Mouse (Mus musculus): ENCODE data around the gene Asf1a. TPM values are rescaled to one million over a fixed set of nuclear protein-coding genes. Genes with fewer than 3 reads are reported as not detected.
"Not testable (repeated sequence)": the region's sequence is repeated elsewhere in the genome, so short reads cannot be mapped to it uniquely, and the experiment has no call there.

Gene Asf1a
- total RNA-seq, 1 experiment from 2014 or later = 24.3 TPM

DNA sequence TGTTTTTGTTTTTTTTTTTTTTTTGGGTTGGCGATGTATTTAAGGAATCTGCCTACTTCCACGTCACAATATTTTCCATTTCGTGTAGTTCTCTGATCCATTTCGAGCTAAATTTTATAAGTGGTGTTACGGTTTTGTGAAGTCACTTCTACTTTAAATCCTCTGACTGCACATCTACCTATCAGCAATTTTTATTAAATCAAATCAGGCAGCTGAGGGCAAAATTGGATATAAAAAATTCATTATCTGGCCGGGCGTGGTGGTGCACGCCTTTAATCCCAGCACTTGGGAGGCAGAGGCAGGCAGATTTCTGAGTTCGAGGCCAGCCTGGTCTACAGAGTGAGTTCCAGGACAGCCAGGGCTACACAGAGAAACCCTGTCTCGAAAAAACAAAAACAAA, 33.8 kb downstream of the Asf1a start, which contains the start of gene Mcm9:
Gene Mcm9, minus strand, starts transcription at position 101 of the 400 bp plus-strand sequence.
- not testable (repeated sequence) for ATAC-seq (replicated peaks; ENCODE audit: insufficient number of reproducible peaks, low FRiP score, low TSS enrichment, poor library complexity, severe bottlenecking)

DNA sequence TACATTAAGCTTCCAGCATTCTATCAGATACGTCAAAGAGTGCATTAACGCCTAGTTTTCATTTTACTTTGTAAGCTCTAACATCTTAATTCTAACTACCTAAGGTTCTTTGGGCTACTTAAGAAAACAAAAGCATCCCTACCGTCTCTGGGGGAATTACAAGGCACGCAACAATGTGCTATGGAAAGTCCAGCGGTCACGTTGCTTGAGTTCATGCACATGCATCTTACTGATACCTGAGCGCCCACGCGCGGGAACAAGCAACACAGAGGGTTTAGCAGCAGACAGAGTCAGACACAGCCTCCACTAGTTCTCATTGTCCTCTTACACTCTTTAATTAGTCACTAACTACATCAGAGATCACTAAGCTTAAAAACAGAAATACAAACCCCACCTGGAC, 37.6 kb downstream of the Asf1a start:
- ATAC-seq (replicated peaks; ENCODE audit: insufficient number of reproducible peaks, low FRiP score, low TSS enrichment, poor library complexity, severe bottlenecking) = no peak

DNA sequence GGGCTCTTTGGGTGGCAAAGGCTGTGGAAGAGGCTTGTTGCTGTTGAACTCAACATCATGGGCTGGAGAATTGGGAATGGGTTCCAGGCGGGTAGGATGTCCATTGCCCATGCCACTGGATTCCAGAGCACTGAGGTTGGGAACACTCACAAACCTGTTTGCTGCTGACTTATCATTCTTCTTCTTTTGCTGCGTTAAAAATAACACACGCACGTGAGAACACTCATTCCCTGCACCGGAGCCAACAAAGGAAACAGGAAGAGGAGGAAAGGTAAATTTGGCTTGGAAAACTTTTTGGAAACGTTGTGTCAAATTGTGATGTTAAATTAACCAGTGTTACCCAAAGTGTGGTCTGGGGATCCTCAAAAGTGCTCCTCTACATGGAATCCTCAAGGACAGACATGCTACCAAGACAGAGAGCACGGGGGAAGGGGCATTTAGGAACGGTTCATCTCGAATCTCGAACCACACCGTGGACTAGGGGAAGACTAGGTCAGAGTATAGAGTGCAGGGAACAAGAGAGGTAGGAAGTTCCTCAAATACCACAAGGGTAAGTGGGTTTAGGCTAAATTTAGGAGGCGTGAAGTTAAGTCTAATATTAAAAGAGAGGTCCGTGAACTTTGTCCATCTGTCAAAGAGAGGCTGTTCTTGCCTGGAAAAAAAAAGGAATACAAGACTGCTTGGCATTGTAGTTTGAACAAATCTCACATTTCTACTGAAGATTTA, 38.9 kb downstream of the Asf1a start:
- ATAC-seq (replicated peaks; ENCODE audit: insufficient number of reproducible peaks, low FRiP score, low TSS enrichment, poor library complexity, severe bottlenecking) = no peak

DNA sequence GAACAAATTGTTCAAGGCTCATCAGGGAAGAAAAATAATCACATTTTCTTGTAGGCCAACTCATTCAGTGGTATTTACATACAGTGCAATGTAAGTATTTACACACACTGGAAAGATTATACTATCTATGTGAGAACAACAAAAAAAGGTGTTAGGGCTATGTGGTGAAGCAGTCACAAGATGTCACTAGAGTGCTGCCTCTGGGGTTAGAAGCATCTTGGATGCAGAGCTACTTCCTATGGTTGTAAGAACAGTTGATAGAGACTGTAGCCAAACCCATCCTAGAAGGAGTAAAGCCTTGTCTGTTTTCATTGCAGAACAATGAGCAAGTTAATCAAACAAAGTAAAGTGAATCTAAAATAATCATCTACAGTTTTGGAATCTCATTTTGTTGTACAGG, 45.0 kb downstream of the Asf1a start:
- ATAC-seq (replicated peaks; ENCODE audit: insufficient number of reproducible peaks, low FRiP score, low TSS enrichment, poor library complexity, severe bottlenecking) = no peak

DNA sequence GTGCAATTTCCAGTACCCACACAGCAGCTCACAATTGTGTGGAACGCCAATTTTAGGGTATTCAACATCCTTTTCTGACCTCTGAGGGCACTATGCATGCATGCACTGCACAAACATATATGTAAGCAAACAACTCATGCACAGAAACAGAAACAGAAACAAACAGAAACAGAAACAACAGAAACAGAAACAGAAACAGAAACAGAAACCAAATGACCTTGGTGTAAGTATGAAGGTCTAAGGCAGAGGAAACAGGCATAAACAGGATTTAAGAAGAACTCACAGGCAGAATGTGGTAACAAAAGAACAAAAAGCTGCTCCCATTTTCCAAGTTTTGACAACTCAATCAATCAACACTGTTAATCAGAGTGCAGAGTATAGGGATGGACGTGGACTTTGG, 54.1 kb downstream of the Asf1a start:
- no peak for ATAC-seq (replicated peaks; ENCODE audit: insufficient number of reproducible peaks, low FRiP score, low TSS enrichment, poor library complexity, severe bottlenecking)

DNA sequence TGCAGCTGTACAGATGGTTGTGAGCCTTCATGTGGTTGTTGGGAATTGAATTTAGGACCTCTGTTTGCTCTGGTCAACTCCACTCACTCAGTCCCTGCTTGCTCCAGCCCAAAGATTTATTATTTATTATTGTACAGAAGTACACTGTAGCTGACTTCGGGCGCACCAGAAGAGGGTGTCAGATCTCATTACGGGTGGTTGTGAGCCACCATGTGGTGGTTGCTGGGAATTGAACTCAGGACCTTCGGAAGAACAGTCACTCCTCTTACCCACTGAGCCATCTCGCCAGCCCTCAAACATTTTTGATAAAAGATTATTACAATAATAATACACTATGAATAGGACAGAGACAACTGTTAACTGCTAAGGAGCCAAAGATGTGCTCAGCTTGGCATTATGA, 57.7 kb downstream of the Asf1a start:
- ATAC-seq (replicated peaks; ENCODE audit: insufficient number of reproducible peaks, low FRiP score, low TSS enrichment, poor library complexity, severe bottlenecking) = not testable (repeated sequence)

Other genes starting within 250 kb of the Asf1a start
- gene Cep85l, start 216.8 kb upstream of the Asf1a start, total RNA-seq (2017) = 27.4 to 28.7 TPM (median 28.1 TPM) in 3 replicates
- gene Mcm9, start 33.7 kb downstream of the Asf1a start, total RNA-seq (2017) = 21.5 to 39.5 TPM (median 37.9 TPM) in 3 replicates
- 3.4 to 14.7 TPM (median 7.1 TPM) in 3 replicates for gene Fam184a, start 154.4 kb downstream of the Asf1a start, total RNA-seq (2017)